Mouse (Mus musculus): Measurements from ENCODE around the gene Spock1. TPM values are rescaled to one million over a fixed set of nuclear protein-coding genes. Genes with fewer than 3 reads are reported as not detected.

Gene Spock1
- polyA plus RNA-seq, 1 experiment from 2014 or later: 0.24 TPM

DNA sequence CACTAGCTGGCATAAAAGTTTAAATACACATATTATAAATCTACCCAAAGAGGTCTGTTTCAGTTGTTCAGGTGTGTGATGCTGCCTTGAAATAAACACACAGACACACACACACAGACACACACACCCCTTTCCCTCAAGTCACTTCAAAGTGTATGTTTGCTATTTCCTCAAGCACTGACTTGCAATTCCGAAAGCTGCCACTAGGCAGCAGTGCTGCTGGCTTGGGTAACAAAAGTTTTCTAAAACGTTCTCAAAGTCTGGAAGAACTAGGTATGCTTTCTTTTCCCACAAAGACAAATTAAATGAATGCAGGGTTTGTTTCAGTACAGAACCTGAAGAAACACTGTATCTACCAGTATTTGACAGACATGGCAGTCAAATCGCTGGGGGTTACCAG is 141.4 kb downstream of the Spock1 start:
- H3K27ac ChIP-seq: no peak overlapping the region
- H3K4me1 ChIP-seq (replicated peaks): no peaks in the 10 kb centered on the region
- H3K9ac ChIP-seq: no peak overlapping the region
- no peak overlapping the region for H3K4me3 ChIP-seq (replicated peaks)
- H3K4me2 ChIP-seq: no peak overlapping the region
- no peaks in the 10 kb centered on the region for H3K36me3 ChIP-seq
- peaks cover 4% of the 10 kb centered on the region; the same call in 1 of the 2 replicates for H3K9me3 ChIP-seq (replicated peaks)
- ATAC-seq (ENCODE audit: low read depth) (no peak), DNase-seq (no peak)
- WGBS (ENCODE audit: insufficient replicate concordance): 43% methylated on average over 3 of the region's 3 CpGs
- H3K27me3 ChIP-seq: no peaks in the 10 kb centered on the region

GRCm38 (mm10) chr13:57761122-57761521 is 147.0 kb downstream of the Spock1 start:
- WGBS (ENCODE audit: insufficient replicate concordance): 84% methylated on average over 5 of the region's 5 CpGs
- Histone ChIP-seq H3K9ac (no peak overlapping the region), H3K36me3 (no peaks in the 10 kb centered on the region), H3K27ac (no peak overlapping the region), H3K9me3 (replicated peaks) (no peaks in the 10 kb centered on the region), H3K4me3 (replicated peaks) (no peak overlapping the region), H3K4me2 (no peak overlapping the region), H3K4me1 (replicated peaks) (no peaks in the 10 kb centered on the region), H3K27me3 (no peaks in the 10 kb centered on the region)
- DNase-seq: no peak
- no peak for ATAC-seq (ENCODE audit: low read depth)

DNA sequence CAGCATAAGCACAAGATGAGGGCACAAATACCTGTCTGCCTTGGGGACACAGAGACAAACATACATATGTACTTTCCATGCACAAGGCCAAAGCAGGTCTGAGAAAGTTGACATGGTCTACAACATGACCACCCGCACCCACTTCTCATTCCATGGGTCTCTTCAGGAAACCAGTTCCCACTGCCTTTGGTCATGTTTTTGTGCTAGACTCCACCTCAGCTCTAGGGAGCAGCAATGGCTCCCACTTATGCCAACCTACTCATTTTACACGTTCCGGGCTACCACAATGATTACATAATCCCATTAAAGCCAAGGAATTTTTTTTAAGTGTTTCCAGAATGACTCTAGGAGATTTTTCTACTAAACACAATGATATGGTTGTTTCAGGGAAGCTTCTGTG is 147.5 kb downstream of the Spock1 start:
- Histone ChIP-seq H3K36me3 (no peaks in the 10 kb centered on the region), H3K4me1 (replicated peaks) (no peaks in the 10 kb centered on the region), H3K9me3 (replicated peaks) (no peaks in the 10 kb centered on the region), H3K9ac (no peak overlapping the region), H3K4me2 (no peak overlapping the region), H3K27ac (no peak overlapping the region), H3K4me3 (replicated peaks) (no peak overlapping the region), H3K27me3 (no peaks in the 10 kb centered on the region)
- DNase-seq: no peak
- 81% methylated on average over 3 of the region's 3 CpGs for WGBS (ENCODE audit: insufficient replicate concordance)
- no peak for ATAC-seq (ENCODE audit: low read depth)

- no peaks in the 10 kb centered on the region for H3K36me3 ChIP-seq
- H3K4me1 ChIP-seq (replicated peaks): no peaks in the 10 kb centered on the region
- no peaks in the 10 kb centered on the region for H3K27me3 ChIP-seq
- no peak overlapping the region for H3K27ac ChIP-seq
- 78% methylated on average over 3 of the region's 3 CpGs for WGBS (ENCODE audit: insufficient replicate concordance)
- no peak overlapping the region for H3K4me3 ChIP-seq (replicated peaks)
- H3K9ac ChIP-seq: no peak overlapping the region
- no peak overlapping the region for H3K4me2 ChIP-seq
- peaks cover 7% of the 10 kb centered on the region; the same call in 1 of the 2 replicates for H3K9me3 ChIP-seq (replicated peaks)
- no peak for DNase-seq
- ATAC-seq (ENCODE audit: low read depth): no peak
Observed at GRCm38 (mm10) chr13:57756316-57756715, 151.8 kb downstream of the Spock1 start.

DNA sequence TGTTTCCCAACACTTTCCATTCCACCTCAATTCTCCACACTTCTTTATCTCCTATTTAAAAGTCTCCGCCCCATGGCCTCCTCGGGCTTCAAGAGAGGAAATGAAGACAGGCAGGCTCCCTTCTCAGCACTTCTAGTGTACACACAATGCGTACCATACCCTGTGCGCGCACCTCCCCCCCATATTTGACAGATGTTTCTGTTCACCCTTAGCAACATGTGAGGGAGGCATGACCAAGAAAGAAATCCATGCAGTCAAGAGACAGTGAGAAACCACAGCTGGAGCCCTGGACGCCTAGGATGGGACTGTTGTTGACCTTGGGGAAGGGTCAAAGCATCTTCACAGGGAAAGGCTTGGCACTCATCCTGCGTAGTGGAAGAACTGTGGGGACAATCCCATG is 157.3 kb downstream of the Spock1 start:
- 65% methylated on average over 7 of the region's 7 CpGs for WGBS (ENCODE audit: insufficient replicate concordance)
- Histone ChIP-seq H3K4me1 (replicated peaks) (no peaks in the 10 kb centered on the region), H3K27ac (no peak overlapping the region), H3K9ac (no peak overlapping the region), H3K9me3 (replicated peaks) (peaks cover 10% of the 10 kb centered on the region; the same call in 1 of the 2 replicates), H3K4me3 (replicated peaks) (no peak overlapping the region), H3K4me2 (no peak overlapping the region), H3K27me3 (no peaks in the 10 kb centered on the region), H3K36me3 (no peaks in the 10 kb centered on the region)
- ATAC-seq (ENCODE audit: low read depth) (no peak), DNase-seq (no peak)

- Histone ChIP-seq H3K4me1 (replicated peaks) (peaks cover 12% of the 10 kb centered on the region), H3K27ac (no peak overlapping the region), H3K4me3 (replicated peaks) (no peak overlapping the region), H3K27me3 (no peaks in the 10 kb centered on the region; the same call in 1 of the 2 replicates), H3K9ac (no peak overlapping the region), H3K36me3 (no peaks in the 10 kb centered on the region), H3K4me2 (no peak overlapping the region), H3K9me3 (replicated peaks) (peaks cover 7% of the 10 kb centered on the region; the same call in 1 of the 2 replicates)
- ATAC-seq (ENCODE audit: low read depth) (no peak), DNase-seq (no peak)
- WGBS (ENCODE audit: insufficient replicate concordance): 53% methylated on average over 3 of the region's 3 CpGs
Observed at GRCm38 (mm10) chr13:57744667-57745066, 163.5 kb downstream of the Spock1 start.

DNA sequence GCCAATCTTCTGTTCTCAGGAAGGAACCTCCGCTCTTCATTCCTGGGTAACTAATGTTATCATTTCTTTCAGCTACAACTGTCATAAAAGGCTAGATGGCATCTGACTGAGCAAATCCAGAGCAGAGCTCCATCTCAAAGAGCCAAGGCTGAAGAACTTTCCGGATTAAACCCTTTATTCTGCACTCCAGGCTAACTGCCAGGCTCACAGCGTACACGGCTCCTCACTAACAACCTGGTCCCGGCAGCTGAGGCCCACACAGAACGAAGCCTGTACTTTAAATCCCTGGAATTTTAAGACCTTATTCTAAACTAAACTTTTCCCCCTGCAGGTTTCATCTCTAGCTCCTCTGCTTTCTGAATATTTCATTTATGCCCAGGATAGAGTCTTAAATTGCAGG is 166.9 kb downstream of the Spock1 start:
- DNase-seq: no peak
- Histone ChIP-seq H3K27ac (no peak overlapping the region), H3K27me3 (no peaks in the 10 kb centered on the region; the same call in 1 of the 2 replicates), H3K9ac (no peak overlapping the region), H3K36me3 (no peaks in the 10 kb centered on the region), H3K9me3 (replicated peaks) (peaks cover 5% of the 10 kb centered on the region; the same call in 1 of the 2 replicates), H3K4me2 (no peak overlapping the region), H3K4me1 (replicated peaks) (peaks cover 12% of the 10 kb centered on the region), H3K4me3 (replicated peaks) (no peak overlapping the region)
- ATAC-seq (ENCODE audit: low read depth): no peak
- 69% methylated on average over 6 of the region's 6 CpGs for WGBS (ENCODE audit: insufficient replicate concordance)

GRCm38 (mm10) chr13:57740473-57740872 is 167.7 kb downstream of the Spock1 start:
- peak overlapping the region; percentile 23 for H3K4me2 ChIP-seq
- H3K36me3 ChIP-seq: no peaks in the 10 kb centered on the region
- H3K27ac ChIP-seq: peak overlapping the region; percentile 37
- H3K9ac ChIP-seq: no peak overlapping the region
- H3K27me3 ChIP-seq: no peaks in the 10 kb centered on the region; the same call in 1 of the 2 replicates
- no peak for DNase-seq
- peaks cover 5% of the 10 kb centered on the region; the same call in 1 of the 2 replicates for H3K9me3 ChIP-seq (replicated peaks)
- no peak overlapping the region for H3K4me3 ChIP-seq (replicated peaks)
- ATAC-seq (ENCODE audit: low read depth): peak; percentile 91
- H3K4me1 ChIP-seq (replicated peaks): peaks cover 12% of the 10 kb centered on the region
- WGBS (ENCODE audit: insufficient replicate concordance): 55% methylated on average over 5 of the region's 5 CpGs

GRCm38 (mm10) chr13:57736060-57736459 is 172.1 kb downstream of the Spock1 start:
- Histone ChIP-seq H3K4me1 (replicated peaks) (peaks cover 18% of the 10 kb centered on the region), H3K9me3 (replicated peaks) (peaks cover 5% of the 10 kb centered on the region), H3K4me3 (replicated peaks) (no peak overlapping the region), H3K27me3 (no peaks in the 10 kb centered on the region), H3K27ac (no peak overlapping the region), H3K4me2 (no peak overlapping the region), H3K36me3 (no peaks in the 10 kb centered on the region), H3K9ac (no peak overlapping the region)
- ATAC-seq (ENCODE audit: low read depth) (no peak), DNase-seq (no peak)
- 71% methylated on average over 7 of the region's 7 CpGs for WGBS (ENCODE audit: insufficient replicate concordance)

- Histone ChIP-seq H3K4me3 (replicated peaks) (no peak overlapping the region), H3K9ac (no peak overlapping the region), H3K27ac (no peak overlapping the region), H3K9me3 (replicated peaks) (peaks cover 5% of the 10 kb centered on the region), H3K27me3 (no peaks in the 10 kb centered on the region), H3K4me2 (no peak overlapping the region), H3K36me3 (no peaks in the 10 kb centered on the region), H3K4me1 (replicated peaks) (peaks cover 6% of the 10 kb centered on the region)
- 85% methylated on average over 4 of the region's 4 CpGs for WGBS (ENCODE audit: insufficient replicate concordance)
- ATAC-seq (ENCODE audit: low read depth): no peak
- no peak for DNase-seq
Observed at GRCm38 (mm10) chr13:57734549-57734948, 173.6 kb downstream of the Spock1 start.

GRCm38 (mm10) chr13:57733521-57733920 is 174.6 kb downstream of the Spock1 start:
- Histone ChIP-seq H3K9ac (no peak overlapping the region), H3K27me3 (no peaks in the 10 kb centered on the region), H3K36me3 (no peaks in the 10 kb centered on the region), H3K4me1 (replicated peaks) (peaks cover 6% of the 10 kb centered on the region), H3K4me2 (no peak overlapping the region), H3K27ac (no peak overlapping the region), H3K9me3 (replicated peaks) (peaks cover 5% of the 10 kb centered on the region), H3K4me3 (replicated peaks) (no peak overlapping the region)
- DNase-seq: no peak
- ATAC-seq (ENCODE audit: low read depth): no peak
- 53% methylated on average over 1 of the region's 1 CpGs for WGBS (ENCODE audit: insufficient replicate concordance)

- ATAC-seq (ENCODE audit: low read depth): 0 out of 2 replicates have a peak, but pooled peaks have one; percentile 36
- WGBS (ENCODE audit: insufficient replicate concordance): 41% methylated on average over 2 of the region's 2 CpGs
Observed at GRCm38 (mm10) chr13:57732251-57732650, 175.9 kb downstream of the Spock1 start.

More at GRCm38 (mm10) chr13:57732251-57732650, 175.9 kb downstream of the Spock1 start:
- Histone ChIP-seq H3K4me1 (replicated peaks) (peaks cover 6% of the 10 kb centered on the region), H3K4me3 (replicated peaks) (no peak overlapping the region), H3K36me3 (no peaks in the 10 kb centered on the region), H3K4me2 (no peak overlapping the region), H3K27ac (no peak overlapping the region), H3K9ac (no peak overlapping the region), H3K9me3 (replicated peaks) (peaks cover 5% of the 10 kb centered on the region), H3K27me3 (no peaks in the 10 kb centered on the region)
- no peak for DNase-seq

Data from liver, embryonic 13.5 days (tissue).